Mouse (Mus musculus) heart, embryonic 16.5 days (tissue): ENCODE data around the gene Cd163l1. TPM values are rescaled to one million over a fixed set of nuclear protein-coding genes. Genes with fewer than 3 reads are reported as not detected.

Experiments
- ATAC-seq: fragments of 200-750 bp; cut with Nextera tagmentation; replicated peaks from 2 replicates; pipeline ENCODE4 v1.8.0; 2017; ENCODE audit warnings: moderate number of reproducible peaks; ENCODE audit not compliant: insufficient read depth, low FRiP score; ENCODE audit errors: extremely low read depth
- H3K27ac ChIP-seq: fragments of 300-500 bp; sonication (generic); 2 replicates; pipeline ENCODE4 v1.5.1; 2014; ENCODE audit warnings: mild to moderate bottlenecking, low read length, control low read depth, moderate library complexity
- H3K27me3 ChIP-seq: fragments of 300-500 bp; sonication (generic); 2 replicates; pipeline ENCODE4 v1.6.1; 2014; ENCODE audit warnings: low read length, mixed read lengths; ENCODE audit not compliant: control insufficient read depth, insufficient read depth
- H3K36me3 ChIP-seq: fragments of 300-500 bp; sonication (generic); 2 replicates; pipeline ENCODE4 v1.6.1; 2014; ENCODE audit not compliant: control insufficient read depth, insufficient read depth
- H3K4me1 ChIP-seq: fragments of 300-500 bp; sonication (generic); 2 replicates; pipeline ENCODE4 v1.6.1; 2014; ENCODE audit warnings: low read length, mixed read lengths; ENCODE audit not compliant: control insufficient read depth, insufficient read depth
- H3K4me2 ChIP-seq: fragments of 300-500 bp; sonication (generic); 2 replicates; pipeline ENCODE4 v1.6.1; 2014; ENCODE audit warnings: low read depth, mild to moderate bottlenecking, control low read depth, low read length
- H3K4me3 ChIP-seq: fragments of 300-500 bp; sonication (generic); 2 replicates; pipeline ENCODE4 v1.5.1; 2014; ENCODE audit warnings: mild to moderate bottlenecking, control low read depth, low read length
- H3K9ac ChIP-seq: fragments of 300-500 bp; sonication (generic); 2 replicates; pipeline ENCODE4 v1.6.1; 2014; ENCODE audit warnings: low read length, control low read depth
- H3K9me3 ChIP-seq: fragments of 300-500 bp; sonication (generic); replicated peaks from 2 replicates; pipeline ENCODE4 v1.6.1; 2016; ENCODE audit warnings: low read length; ENCODE audit not compliant: control insufficient read depth
- WGBS: fragments of 180-500 bp; shearing (Covaris S2); extraction: QIAGEN DNeasy Blood & Tissue Kit; methylation state at CpG from one replicate; pipeline ENCODE4 v1.1.7; 2014; 5-methylcytosine and 5-hydroxymethylcytosine counted together
- polyA plus RNA-seq: library from polyadenylated mRNA; unstranded; fragments of >200 nt; fragmentation: Nextera tagmentation; extraction: Ambion mirVana; gene quantifications from 2 replicates; pipeline ENCODE4 v1.2.1, GENCODE M21; 2015

Cd163l1 gene
- polyA plus RNA-seq, 1 experiment from 2014 or later = 10.4 TPM

DNA sequence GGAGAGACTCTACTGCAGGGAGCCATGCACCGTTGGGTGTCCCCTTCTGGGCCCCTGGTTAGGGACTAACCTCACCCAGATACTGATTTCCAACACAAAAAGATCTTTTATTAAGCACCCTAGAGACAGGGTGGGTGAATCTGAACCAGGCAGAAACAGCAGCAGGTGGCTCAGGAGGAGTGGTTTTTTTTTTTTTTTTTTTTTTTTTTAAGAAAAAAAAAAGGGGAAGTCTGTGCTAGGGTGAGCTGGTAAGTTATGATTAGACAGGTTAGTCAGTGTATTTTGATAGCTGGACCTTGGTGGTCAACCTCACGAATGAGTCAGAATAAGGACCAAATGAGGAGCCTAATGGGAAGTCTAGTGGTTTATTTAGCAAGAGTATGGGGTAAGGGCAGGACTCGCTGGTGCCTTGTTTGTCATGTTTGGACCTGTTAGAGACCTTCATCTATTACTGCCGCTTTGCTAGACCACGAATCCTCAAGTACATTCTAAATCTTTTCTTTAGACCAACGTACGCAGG, 35.8 kb downstream of the Cd163l1 start:
- ATAC-seq = no peak
- Histone ChIP-seq H3K4me1 (no peaks in the 10 kb centered on the region), H3K4me2 (no peak overlapping the region), H3K9ac (no peak overlapping the region), H3K27ac (no peak overlapping the region), H3K9me3 (no peaks in the 10 kb centered on the region), H3K27me3 (no peaks in the 10 kb centered on the region), H3K4me3 (no peak overlapping the region), H3K36me3 (no peaks in the 10 kb centered on the region)
- 69% methylated on average over 7 of the region's 7 CpGs for WGBS

Other genes starting within 250 kb of the Cd163l1 start
- 0.66 and 0.69 TPM in 2 replicates for gene 6430531B16Rik, start 239.5 kb upstream of the Cd163l1 start, polyA plus RNA-seq
- 1.7 and 2.8 TPM in 2 replicates for gene Adam8, start 225.7 kb upstream of the Cd163l1 start, polyA plus RNA-seq
- 32.1 and 36.5 TPM in 2 replicates for gene Zfp511, start 181.9 kb upstream of the Cd163l1 start, polyA plus RNA-seq
- gene Tubgcp2, start 181.6 kb upstream of the Cd163l1 start, polyA plus RNA-seq = 34.6 and 39.9 TPM in 2 replicates
- not detected in 2 replicates for gene Msx3, start 169.2 kb upstream of the Cd163l1 start, polyA plus RNA-seq
- 0.47 and 0.66 TPM in 2 replicates for gene Caly, start 135.7 kb upstream of the Cd163l1 start, polyA plus RNA-seq
- 2.3 TPM in 1 of 2 replicates, not detected in the other for gene Prap1, start 124.9 kb upstream of the Cd163l1 start, polyA plus RNA-seq
- 93.9 and 103 TPM in 2 replicates for gene Fuom, start 115.8 kb upstream of the Cd163l1 start, polyA plus RNA-seq
- gene Paox, start 102.5 kb upstream of the Cd163l1 start, polyA plus RNA-seq = 9.5 and 12.9 TPM in 2 replicates
- 244 and 266 TPM in 2 replicates for gene Echs1, start 101.8 kb upstream of the Cd163l1 start, polyA plus RNA-seq
- 34.1 and 36.8 TPM in 2 replicates for gene Mtg1, start 80.7 kb upstream of the Cd163l1 start, polyA plus RNA-seq
- 0.09 and 0.12 TPM in 2 replicates for gene Sprn, start 63.4 kb upstream of the Cd163l1 start, polyA plus RNA-seq
- not detected in 2 replicates for gene Olfr522, start 53.5 kb upstream of the Cd163l1 start, polyA plus RNA-seq
- gene Olfr523, start 45.0 kb upstream of the Cd163l1 start, polyA plus RNA-seq = not detected in 2 replicates
- 0.27 and 0.43 TPM in 2 replicates for gene Olfr524, start 12.3 kb upstream of the Cd163l1 start, polyA plus RNA-seq
- gene 5830411N06Rik, start 29.0 kb downstream of the Cd163l1 start, polyA plus RNA-seq = 0.31 and 1.4 TPM in 2 replicates
- not detected in 2 replicates for gene Olfr525, start 102.6 kb downstream of the Cd163l1 start, polyA plus RNA-seq
- not detected in 2 replicates for gene Olfr527, start 115.8 kb downstream of the Cd163l1 start, polyA plus RNA-seq
- not detected in 2 replicates for gene Olfr60, start 143.4 kb downstream of the Cd163l1 start, polyA plus RNA-seq
- gene Olfr530, start 158.1 kb downstream of the Cd163l1 start, polyA plus RNA-seq = not detected in 2 replicates
- gene Olfr531, start 184.7 kb downstream of the Cd163l1 start, polyA plus RNA-seq = not detected in 2 replicates
- gene Olfr532, start 203.4 kb downstream of the Cd163l1 start, polyA plus RNA-seq = not detected in 2 replicates
- gene Olfr533, start 245.1 kb downstream of the Cd163l1 start, polyA plus RNA-seq = not detected in 2 replicates